Mouse (Mus musculus): ENCODE results near the gene Stxbp1.
A peak's percentile ranks its signal among the peaks of the same experiment; 100 is the strongest.

Stxbp1 gene

GRCm38 (mm10) chr2:32788581-32788980, 58.5 kb downstream of the Stxbp1 start:
- no peak for DNase-seq (ENCODE audit: low spot score in 2 of 2)

GRCm38 (mm10) chr2:32787176-32787575, 59.9 kb downstream of the Stxbp1 start:
- no peak for DNase-seq (ENCODE audit: low spot score in 2 of 2)

DNA sequence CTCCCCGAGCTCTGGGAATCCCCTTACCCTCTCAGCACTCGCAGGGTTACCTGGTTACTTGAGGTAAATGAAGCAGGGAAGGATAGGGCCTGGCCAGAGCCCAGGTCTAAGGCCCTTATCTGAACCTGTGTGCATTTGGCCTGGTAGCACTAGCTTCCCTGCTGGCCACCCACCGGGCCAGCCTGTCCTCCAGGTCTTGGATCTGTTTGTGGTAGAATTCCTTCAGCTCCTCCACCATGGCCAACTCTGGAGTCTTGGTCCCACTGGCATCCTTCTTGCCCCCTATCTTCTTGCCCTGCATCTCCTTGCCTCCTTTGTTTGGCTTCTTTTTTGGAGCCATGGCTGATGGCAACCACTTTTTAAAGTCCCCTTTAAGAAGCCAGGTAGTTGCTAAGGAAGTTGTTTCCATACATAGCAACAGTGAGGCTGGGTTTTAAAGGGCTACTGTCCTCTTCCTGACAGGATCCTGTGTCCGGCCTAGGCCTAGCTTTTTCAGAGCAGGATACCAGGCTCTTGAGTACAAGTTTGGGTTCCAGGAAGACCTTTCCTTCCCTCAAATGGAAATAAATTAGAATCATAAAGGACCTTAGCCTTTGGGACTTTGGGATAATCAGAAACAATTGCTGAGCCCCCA, 62.9 kb downstream of the Stxbp1 start, which contains the start of gene Cfap157:
Cfap157 (minus strand) TSS at position 381 of the 634 bp plus-strand sequence.
- DNase-seq (ENCODE audit: low spot score in 2 of 2) = no peak

DNA sequence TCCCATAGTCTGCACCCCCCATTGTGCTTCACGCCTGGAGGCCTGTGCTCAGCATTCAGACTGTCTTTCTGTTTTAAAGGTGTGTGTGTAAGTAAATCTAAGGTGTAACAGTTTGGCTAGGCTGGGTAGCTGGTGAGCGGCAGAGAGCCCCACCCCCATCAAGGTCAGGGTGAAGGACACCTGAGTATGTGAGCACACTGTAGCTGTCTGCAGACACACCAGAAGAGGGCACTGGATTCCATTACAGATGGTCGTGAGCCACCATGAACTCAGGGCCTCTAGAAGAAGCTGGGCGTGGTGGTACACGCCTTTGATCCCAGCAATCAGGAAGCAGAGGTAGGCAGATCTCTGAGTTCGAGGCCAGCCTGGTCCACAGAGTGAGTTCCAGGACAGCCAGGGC, 65.3 kb downstream of the Stxbp1 start:
- DNase-seq (ENCODE audit: low spot score in 2 of 2) = no peak

- DNase-seq (ENCODE audit: low spot score in 2 of 2) = no peak
Measured at GRCm38 (mm10) chr2:32779714-32780113, 67.3 kb downstream of the Stxbp1 start.

- peak in 1 of 2 experiments; percentile 48 for DNase-seq (ENCODE audit: low spot score in 2 of 2)
Measured at GRCm38 (mm10) chr2:32779131-32779530, 67.9 kb downstream of the Stxbp1 start.

DNA sequence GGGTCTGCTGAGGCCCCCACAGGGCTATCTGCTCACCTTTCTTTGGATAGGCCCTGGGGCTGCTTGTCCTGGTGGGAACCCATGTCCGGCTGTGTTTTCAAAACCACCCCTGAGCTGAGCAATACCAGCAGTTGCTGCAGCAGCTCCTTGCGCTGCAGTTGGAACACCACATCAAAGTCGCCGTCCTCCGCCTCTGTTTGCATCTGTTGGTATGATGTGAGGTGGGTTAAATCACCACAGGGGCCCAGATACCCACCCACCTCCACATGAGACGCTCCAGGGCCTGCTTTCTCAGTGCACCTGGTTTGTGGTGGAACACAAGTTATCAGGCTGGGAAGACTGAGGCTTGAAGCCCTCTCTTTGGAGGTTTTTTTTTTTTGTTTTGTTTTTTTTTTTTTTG, 69.0 kb downstream of the Stxbp1 start:
- DNase-seq (ENCODE audit: low spot score in 2 of 2) = no peak

DNA sequence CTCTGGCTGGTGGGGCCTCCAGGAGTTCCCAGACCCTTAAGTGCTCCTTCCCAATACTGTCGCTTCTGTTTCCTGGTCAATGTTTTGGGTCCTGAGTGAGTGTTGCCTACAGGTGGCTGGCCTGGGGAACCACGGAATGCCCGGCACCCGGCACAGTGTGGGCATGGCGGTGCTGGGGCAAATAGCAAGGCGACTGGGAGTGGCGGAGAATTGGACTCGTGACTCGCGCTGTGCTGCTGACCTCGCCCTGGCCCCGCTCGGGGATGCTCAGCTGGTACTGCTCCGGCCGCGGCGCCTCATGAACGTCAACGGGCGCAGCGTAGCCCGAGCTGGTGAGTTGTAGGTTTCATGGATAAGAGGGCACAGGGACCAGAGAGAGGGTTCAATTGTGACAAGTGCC, 70.9 kb downstream of the Stxbp1 start:
- DNase-seq (ENCODE audit: low spot score in 2 of 2) = no peak

- DNase-seq (ENCODE audit: low spot score in 2 of 2) = peak; percentile 94 to 97
Measured at GRCm38 (mm10) chr2:32775359-32776074, 71.5 kb downstream of the Stxbp1 start, which contains the start of the genes Ttc16 and Ptrh1. Gene Ttc16 (minus strand): TSS chr2:32775633. Gene Ptrh1 (plus strand): TSS chr2:32775786.

GRCm38 (mm10) chr2:32772626-32773279, 74.3 kb downstream of the Stxbp1 start:
- no peak for DNase-seq (ENCODE audit: low spot score in 2 of 2)

- no peak for DNase-seq (ENCODE audit: low spot score in 2 of 2)
Measured at GRCm38 (mm10) chr2:32771886-32772285, 75.2 kb downstream of the Stxbp1 start.

- no peak for DNase-seq (ENCODE audit: low spot score in 2 of 2)
Measured at GRCm38 (mm10) chr2:32769327-32770085, 77.5 kb downstream of the Stxbp1 start.

- DNase-seq (ENCODE audit: low spot score in 2 of 2) = no peak
Measured at GRCm38 (mm10) chr2:32768661-32769285, 78.3 kb downstream of the Stxbp1 start.

DNA sequence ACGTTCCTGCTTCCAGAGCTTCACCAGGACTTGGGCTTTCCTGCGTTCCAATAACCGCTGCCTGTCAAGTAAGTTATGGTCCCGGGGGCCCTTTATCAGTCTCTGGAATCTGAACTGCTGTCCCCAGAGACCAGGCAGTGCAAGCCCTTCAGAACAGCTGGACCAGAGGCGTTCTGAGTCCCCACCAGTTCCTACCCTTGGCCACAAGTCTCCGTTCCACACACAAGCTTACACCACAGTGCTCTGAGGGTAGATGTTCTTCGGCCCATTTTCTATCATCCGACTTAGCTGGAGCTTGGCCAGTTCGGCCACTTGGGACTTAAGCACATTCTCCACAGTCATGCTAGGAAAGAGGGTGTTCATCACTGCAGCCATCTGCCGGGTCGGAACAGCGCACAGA, 79.8 kb downstream of the Stxbp1 start:
- no peak for DNase-seq (ENCODE audit: low spot score in 2 of 2)

DNA sequence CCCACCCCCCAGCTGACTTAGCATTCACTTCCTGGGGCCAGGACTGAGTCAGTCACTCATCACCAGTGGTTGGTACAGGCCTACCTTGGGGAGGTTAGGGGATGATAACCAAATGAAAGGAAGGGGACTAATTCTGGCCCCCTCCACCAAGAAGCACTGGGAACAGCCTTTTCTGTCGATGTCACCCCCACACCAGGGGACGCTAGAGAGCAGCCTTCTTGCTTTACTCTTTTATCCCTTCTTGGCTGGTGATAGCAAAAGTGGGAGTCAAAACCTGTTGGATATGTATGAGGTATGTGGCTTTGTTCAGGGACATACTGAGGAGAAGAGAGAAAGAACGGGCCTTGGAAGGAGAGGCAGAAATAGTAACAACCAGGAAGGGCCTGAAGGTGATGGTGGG, 83.7 kb downstream of the Stxbp1 start:
- DNase-seq (ENCODE audit: low spot score in 2 of 2) = no peak

DNA sequence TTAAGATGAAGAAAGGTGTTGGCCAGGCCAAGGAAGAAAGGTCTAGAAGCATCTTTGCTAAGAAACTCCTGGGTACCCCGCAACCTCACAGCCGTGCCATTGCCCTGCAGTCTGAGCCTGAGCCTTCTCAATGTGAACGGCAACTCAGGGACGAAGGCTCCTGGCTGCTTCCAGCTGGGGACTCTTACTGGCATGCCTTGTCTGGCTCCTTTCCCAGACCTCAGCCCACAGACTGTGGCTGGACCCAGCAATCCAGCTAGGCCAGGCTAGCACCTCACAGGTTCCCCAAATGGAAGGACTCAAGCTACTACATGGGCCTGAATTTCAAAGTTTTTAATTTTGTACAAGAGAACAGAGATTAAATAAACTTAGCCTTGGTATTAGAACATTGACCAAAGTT, 85.2 kb downstream of the Stxbp1 start:
- DNase-seq (ENCODE audit: low spot score in 2 of 2) = no peak

- no peak for DNase-seq (ENCODE audit: low spot score in 2 of 2)
Measured at GRCm38 (mm10) chr2:32761361-32761760, 85.7 kb downstream of the Stxbp1 start.

DNA sequence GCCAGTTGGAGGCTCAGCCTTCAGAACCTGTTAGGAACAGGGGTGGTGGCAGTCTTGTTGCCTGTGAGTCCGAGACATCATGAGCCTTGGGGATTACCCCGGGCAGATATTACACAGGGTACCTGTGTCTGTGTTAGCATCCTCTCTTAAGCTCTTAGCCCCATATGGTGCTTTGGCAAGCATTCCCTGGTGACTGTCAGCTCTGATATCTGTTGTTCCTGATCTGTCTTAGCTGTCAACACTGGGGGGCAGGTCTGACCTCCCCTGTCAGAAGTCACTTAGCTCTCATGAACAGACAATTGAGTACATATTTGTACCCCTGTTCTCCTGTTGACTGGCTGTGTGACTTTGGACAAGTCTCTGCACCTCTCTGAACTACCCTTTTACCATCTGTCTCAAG, 88.0 kb downstream of the Stxbp1 start:
- DNase-seq (ENCODE audit: low spot score in 2 of 2) = no peak

- DNase-seq (ENCODE audit: low spot score in 2 of 2) = no peak
Measured at GRCm38 (mm10) chr2:32758503-32758902, 88.5 kb downstream of the Stxbp1 start.

DNA sequence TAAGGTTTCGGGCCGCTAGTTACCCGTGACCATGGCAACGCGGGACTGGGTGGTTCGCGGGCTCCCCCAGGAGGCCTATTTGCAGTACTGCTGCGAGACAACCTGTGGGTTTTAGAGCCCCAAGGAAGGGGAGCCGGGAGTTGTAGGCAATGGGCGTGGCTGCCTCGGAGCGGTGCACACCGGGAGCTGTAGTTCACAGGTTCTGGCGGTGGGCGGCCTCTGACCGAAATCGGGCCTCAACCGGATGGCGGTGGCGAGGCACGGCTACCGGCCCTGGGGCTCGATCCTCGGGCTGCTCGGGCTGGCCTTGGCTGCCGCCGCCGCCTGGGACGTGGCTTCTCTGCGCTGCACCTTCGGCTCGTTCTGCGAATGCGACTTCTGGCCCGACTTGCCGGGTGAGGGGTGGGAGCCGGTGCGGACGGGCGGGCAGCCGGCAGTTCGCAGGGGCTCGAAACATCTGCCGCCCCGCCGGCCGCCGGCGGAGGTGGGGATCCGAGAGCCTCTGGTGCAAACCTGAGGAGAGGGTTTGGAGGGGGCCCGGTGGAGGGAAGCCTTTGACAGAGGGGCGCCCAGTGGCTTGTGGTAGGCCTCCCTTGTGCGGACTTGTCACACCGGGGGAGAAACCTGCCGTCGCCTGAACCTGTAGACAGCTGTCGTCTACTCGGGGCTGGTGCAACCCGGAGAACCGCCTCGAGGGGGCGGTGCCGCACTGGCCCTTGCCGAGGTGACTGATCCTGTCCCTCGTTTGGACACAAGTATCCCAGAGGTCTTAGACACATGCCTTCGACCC, 89.8 kb downstream of the Stxbp1 start, which contains the start of gene Tor2a:
Tor2a (plus strand) TSS at position 179 of the 790 bp plus-strand sequence.
- peak; percentile 94 to 96 for DNase-seq (ENCODE audit: low spot score in 2 of 2)

DNA sequence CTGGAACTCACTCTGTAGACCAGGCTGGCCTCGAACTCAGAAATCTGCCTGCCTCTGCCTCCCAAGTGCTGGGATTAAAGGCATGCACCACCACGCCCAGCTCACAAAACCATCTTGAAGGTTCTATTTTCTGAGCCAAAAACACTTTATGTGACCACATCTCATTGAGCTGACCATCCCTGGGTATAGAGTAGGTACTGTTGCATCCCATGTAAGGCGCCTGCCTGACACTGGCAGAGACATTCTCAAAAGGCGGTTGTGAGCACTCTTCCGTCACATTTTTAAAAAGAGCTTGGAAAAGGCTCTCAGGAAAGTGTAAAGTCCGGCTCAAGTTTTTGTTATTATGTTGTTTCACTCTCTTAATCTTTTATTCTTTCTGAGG, 90.4 kb downstream of the Stxbp1 start:
- DNase-seq (ENCODE audit: low spot score in 2 of 2) = no peak

All from frontal cortex, postnatal 10 days (tissue).